Mouse (Mus musculus) heart, adult 2 months (tissue): ENCODE results near the gene Acot1.

Experiments used
- CTCF ChIP-seq: fragments of 200-600 bp; IDR thresholded peaks from 2 replicates; pipeline ENCODE4 v1.8.1; 2022; ENCODE audit warnings: antibody characterized with exemption, mild to moderate bottlenecking, moderate library complexity
- EP300 ChIP-seq: fragments of 200-500 bp; IDR thresholded peaks from 2 replicates; pipeline ENCODE4 v1.6.1; 2011; ENCODE audit warnings: low read depth, low read length, control low read depth; ENCODE audit not compliant: insufficient read depth
- POLR2A ChIP-seq: fragments of 200-500 bp; IDR thresholded peaks from 2 replicates; pipeline ENCODE4 v1.6.1; 2011; ENCODE audit warnings: mild to moderate bottlenecking, low read depth, low read length, control low read depth; ENCODE audit not compliant: insufficient read depth

GRCm38 (mm10) chr12:84052609-84053008 is 43.3 kb downstream of the Acot1 start:
- TF ChIP-seq CTCF: no peak
- TF ChIP-seq EP300: no peak
- no peak for TF ChIP-seq POLR2A
